Mouse (Mus musculus) lung, embryonic 14.5 days (tissue): ENCODE measurements at regions not wholly inside any gene's neighbourhood (a gene's known extent, or its start where the extent isn't known, plus 50 kb on each side); places are given as distances from the start of the nearest gene placed in this dataset.
A peak's percentile ranks its signal among the peaks of the same experiment; 100 is the strongest.

Experiments
- ATAC-seq: fragments of 200-750 bp; cut with Nextera tagmentation; 2 replicates; pipeline ENCODE4 v1.8.0; 2017; ENCODE audit warnings: mild to moderate bottlenecking, moderate TSS enrichment, moderate library complexity; ENCODE audit not compliant: insufficient read depth
- DNase-seq: peaks from one replicate; pipeline ENCODE4 v3.0.0-alpha.2; 2015
- H3K27ac ChIP-seq: fragments of 300-500 bp; sonication (generic); 2 replicates; pipeline ENCODE4 v1.5.1; 2014; ENCODE audit warnings: low read depth, mild to moderate bottlenecking, moderate library complexity
- H3K27me3 ChIP-seq: fragments of 300-500 bp; sonication (generic); 2 replicates; pipeline ENCODE4 v1.6.1; 2014; ENCODE audit warnings: low read length, control low read depth; ENCODE audit not compliant: insufficient read depth
- H3K36me3 ChIP-seq: fragments of 300-500 bp; sonication (generic); 2 replicates; pipeline ENCODE4 v1.6.1; 2014; ENCODE audit warnings: control low read depth; ENCODE audit not compliant: insufficient read depth
- H3K4me1 ChIP-seq: fragments of 300-500 bp; sonication (generic); 2 replicates; pipeline ENCODE4 v1.6.1; 2014; ENCODE audit warnings: antibody characterized with exemption, control low read depth; ENCODE audit not compliant: insufficient read depth
- H3K4me2 ChIP-seq: fragments of 300-500 bp; sonication (generic); 2 replicates; pipeline ENCODE4 v1.6.1; 2014; ENCODE audit warnings: mild to moderate bottlenecking
- H3K4me3 ChIP-seq: fragments of 300-500 bp; sonication (generic); 2 replicates; pipeline ENCODE4 v1.5.1; 2014; ENCODE audit warnings: low read depth, low read length
- H3K9ac ChIP-seq: fragments of 300-500 bp; sonication (generic); 2 replicates; pipeline ENCODE4 v1.6.1; 2014
- H3K9me3 ChIP-seq: fragments of 300-500 bp; sonication (generic); 2 replicates; pipeline ENCODE4 v1.6.1; 2016; ENCODE audit warnings: low read depth, low read length, control low read depth
- CTCF ChIP-seq: IDR thresholded peaks from 2 replicates; pipeline ENCODE4 v1.5.1; 2016; ENCODE audit warnings: antibody characterized with exemption, low read depth
- WGBS: fragments of 180-500 bp; shearing (Covaris S2); extraction: QIAGEN DNeasy Blood & Tissue Kit; methylation state at CpG from one replicate; pipeline ENCODE4 v1.1.7; 2014; 5-methylcytosine and 5-hydroxymethylcytosine counted together

DNA sequence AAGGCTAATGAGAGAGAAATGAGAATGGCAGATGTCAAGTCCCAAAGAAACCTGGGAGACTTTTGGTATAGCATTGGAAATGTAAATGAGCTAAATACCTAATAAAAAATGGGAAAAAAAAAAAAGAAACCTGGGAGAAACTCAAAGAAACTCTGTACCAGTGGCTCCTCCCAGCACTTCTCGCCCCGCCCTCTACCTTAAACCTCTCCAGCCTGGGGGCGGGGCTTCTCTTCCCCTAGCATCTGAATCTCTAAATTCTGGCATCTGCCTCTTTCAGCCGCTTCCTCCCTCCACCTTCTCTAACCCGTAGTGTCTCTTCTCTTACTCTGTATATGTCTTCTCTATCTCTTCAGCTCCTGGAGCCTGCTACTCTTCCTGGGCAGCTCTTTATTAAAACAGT, 53.2 kb downstream of the Gpr6 start:
- H3K27ac ChIP-seq, result no peak overlapping the region

GRCm38 (mm10) chr10:41016547-41016946, 55.5 kb downstream of the Gpr6 start:
- no peak for TF ChIP-seq CTCF
- Histone ChIP-seq H3K4me2 (no peak overlapping the region), H3K9ac (no peak overlapping the region), H3K27me3 (no peaks in the 10 kb centered on the region), H3K36me3 (no peaks in the 10 kb centered on the region), H3K4me3 (no peak overlapping the region), H3K27ac (no peak overlapping the region), H3K9me3 (no peaks in the 10 kb centered on the region), H3K4me1 (no peaks in the 10 kb centered on the region)
- ATAC-seq (no peak), DNase-seq (no peak)
- 41% methylated on average over 7 of the region's 7 CpGs for WGBS

More for the DNA sequence above, 53.2 kb downstream of the Gpr6 start:
- Histone ChIP-seq H3K9me3 (no peaks in the 10 kb centered on the region), H3K27me3 (no peaks in the 10 kb centered on the region), H3K4me3 (no peak overlapping the region), H3K36me3 (no peaks in the 10 kb centered on the region), H3K4me1 (no peaks in the 10 kb centered on the region), H3K4me2 (no peak overlapping the region), H3K9ac (no peak overlapping the region)
- no peak for ATAC-seq
- no peak for DNase-seq
- WGBS, result 53% methylated on average over 5 of the region's 5 CpGs
- TF ChIP-seq CTCF, result no peak

DNA sequence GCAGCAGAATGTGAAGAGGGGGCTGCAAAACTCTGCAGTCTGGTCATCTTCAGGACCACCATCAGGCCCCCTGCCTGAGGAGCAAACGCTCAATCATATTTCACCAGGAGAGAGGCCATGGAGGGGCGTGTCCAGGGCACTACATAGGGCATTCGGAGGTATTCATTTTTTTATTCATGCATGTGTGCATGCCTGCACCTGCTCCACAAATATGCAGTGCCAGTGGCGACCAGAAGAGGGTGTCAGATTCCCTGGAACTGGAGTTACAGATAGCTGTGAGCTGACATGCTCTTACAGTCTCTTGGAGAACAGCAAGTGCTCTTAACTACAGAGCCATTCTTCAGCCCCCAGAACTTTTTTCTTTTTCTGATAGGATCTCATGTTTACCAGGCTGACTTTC, 56.4 kb downstream of the Gpr6 start:
- Histone ChIP-seq H3K27me3 (no peaks in the 10 kb centered on the region), H3K4me3 (no peak overlapping the region), H3K36me3 (no peaks in the 10 kb centered on the region), H3K9me3 (no peaks in the 10 kb centered on the region), H3K9ac (no peak overlapping the region), H3K4me1 (no peaks in the 10 kb centered on the region), H3K4me2 (no peak overlapping the region), H3K27ac (no peak overlapping the region)
- 24% methylated on average over 4 of the region's 4 CpGs for WGBS
- DNase-seq (peak; percentile 79), ATAC-seq (peak; percentile 28; the same call in 1 of the 2 replicates)
- TF ChIP-seq CTCF, result peak; percentile 76

- no peak for TF ChIP-seq CTCF
- Histone ChIP-seq H3K9ac (no peak overlapping the region), H3K4me1 (no peaks in the 10 kb centered on the region), H3K4me3 (no peak overlapping the region), H3K36me3 (no peaks in the 10 kb centered on the region), H3K9me3 (no peaks in the 10 kb centered on the region), H3K27me3 (no peaks in the 10 kb centered on the region), H3K27ac (no peak overlapping the region), H3K4me2 (no peak overlapping the region)
- 69% methylated on average over 2 of the region's 2 CpGs for WGBS
- no peak for DNase-seq
- no peak for ATAC-seq
Measured at GRCm38 (mm10) chr10:41010585-41010984, 61.5 kb downstream of the Gpr6 start.

DNA sequence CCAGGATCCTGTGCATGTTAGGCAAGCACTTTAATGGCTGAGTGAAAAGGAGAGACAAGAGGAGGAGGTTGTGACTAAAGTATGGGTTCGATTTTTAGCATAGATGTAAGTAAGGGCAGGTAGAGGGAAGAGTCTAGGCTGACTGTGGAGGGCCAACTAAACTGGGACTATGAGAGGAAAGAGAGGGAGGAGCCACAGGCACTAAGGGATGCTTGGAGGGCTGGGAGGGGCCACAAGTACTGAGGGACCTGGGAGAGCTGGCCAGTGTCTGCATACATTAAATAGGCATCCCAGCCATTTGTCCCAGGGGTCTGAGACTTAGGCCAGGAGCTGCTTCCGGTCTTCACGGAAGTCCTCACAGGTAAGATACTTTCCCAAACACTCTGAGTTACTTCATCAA, 64.2 kb downstream of the Gpr6 start:
- ATAC-seq (no peak), DNase-seq (no peak)
- no peak overlapping the region for H3K27ac ChIP-seq
- 76% methylated on average over 3 of the region's 3 CpGs for WGBS
- no peaks in the 10 kb centered on the region for H3K27me3 ChIP-seq
- H3K4me2 ChIP-seq, result no peak overlapping the region
- H3K9me3 ChIP-seq, result no peaks in the 10 kb centered on the region
- no peak for TF ChIP-seq CTCF
- H3K9ac ChIP-seq, result no peak overlapping the region
- H3K4me1 ChIP-seq, result no peaks in the 10 kb centered on the region
- H3K36me3 ChIP-seq, result no peaks in the 10 kb centered on the region
- no peak overlapping the region for H3K4me3 ChIP-seq

DNA sequence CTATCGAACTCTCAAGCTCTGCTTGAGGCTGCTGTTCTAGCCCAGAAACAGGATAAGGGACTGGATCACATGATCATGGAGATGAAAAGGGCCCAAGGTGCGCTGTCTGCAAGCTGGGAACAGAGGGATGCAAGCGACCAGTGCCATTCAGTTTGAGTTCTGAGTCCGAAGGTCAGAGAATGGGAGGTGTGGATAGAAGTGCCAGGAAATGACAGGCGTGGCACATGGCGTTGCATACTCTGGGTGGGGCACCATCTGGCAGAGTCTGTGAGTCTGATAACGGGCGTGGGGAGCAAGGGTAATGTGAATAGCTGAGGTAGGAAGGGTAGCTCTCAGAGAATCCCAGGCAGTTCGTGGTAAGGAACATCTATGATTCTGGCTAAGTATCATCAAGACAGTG, 65.5 kb downstream of the Gpr6 start:
- Histone ChIP-seq H3K4me1 (no peaks in the 10 kb centered on the region), H3K27me3 (no peaks in the 10 kb centered on the region), H3K4me2 (no peak overlapping the region), H3K9ac (no peak overlapping the region), H3K36me3 (no peaks in the 10 kb centered on the region), H3K27ac (no peak overlapping the region), H3K9me3 (no peaks in the 10 kb centered on the region), H3K4me3 (no peak overlapping the region)
- DNase-seq, result no peak
- ATAC-seq, result no peak
- TF ChIP-seq CTCF, result no peak
- WGBS, result 70% methylated on average over 9 of the region's 9 CpGs

GRCm38 (mm10) chr10:41005776-41006175, 66.3 kb downstream of the Gpr6 start:
- no peak overlapping the region for H3K4me2 ChIP-seq
- no peak overlapping the region for H3K4me3 ChIP-seq
- 84% methylated on average over 9 of the region's 9 CpGs for WGBS
- H3K9me3 ChIP-seq, result no peaks in the 10 kb centered on the region
- no peak overlapping the region for H3K9ac ChIP-seq
- no peak overlapping the region for H3K27ac ChIP-seq
- TF ChIP-seq CTCF, result no peak
- ATAC-seq (no peak), DNase-seq (no peak)
- H3K27me3 ChIP-seq, result no peaks in the 10 kb centered on the region
- no peaks in the 10 kb centered on the region for H3K4me1 ChIP-seq
- H3K36me3 ChIP-seq, result no peaks in the 10 kb centered on the region

DNA sequence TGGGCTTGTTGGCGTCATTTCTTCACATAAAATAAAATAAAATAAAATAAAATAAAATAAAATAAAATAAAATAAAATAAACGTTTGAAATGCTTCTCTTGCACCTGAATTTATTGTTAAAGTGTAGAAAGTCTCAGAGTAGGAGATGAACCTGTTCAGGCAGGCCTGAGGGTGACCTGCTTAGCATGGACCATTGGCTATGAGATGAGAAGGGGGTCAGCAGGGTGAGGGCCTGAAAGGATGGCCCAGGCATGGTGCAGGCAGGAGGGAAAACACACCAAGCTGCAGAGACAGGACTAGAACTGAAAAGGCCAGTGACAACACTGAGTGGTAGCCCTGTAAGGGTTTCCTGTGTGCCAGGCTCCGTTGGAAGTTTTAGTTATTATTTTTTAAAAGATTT, 67.3 kb downstream of the Gpr6 start:
- no peak for DNase-seq
- WGBS, result 61% methylated on average over 3 of the region's 3 CpGs
- H3K27me3 ChIP-seq, result no peaks in the 10 kb centered on the region
- TF ChIP-seq CTCF, result no peak
- no peak overlapping the region for H3K27ac ChIP-seq
- H3K4me1 ChIP-seq, result no peaks in the 10 kb centered on the region
- H3K4me3 ChIP-seq, result no peak overlapping the region
- H3K9ac ChIP-seq, result no peak overlapping the region
- H3K4me2 ChIP-seq, result no peak overlapping the region
- no peaks in the 10 kb centered on the region for H3K9me3 ChIP-seq
- peak; percentile 48; the same call in 1 of the 2 replicates for ATAC-seq
- H3K36me3 ChIP-seq, result no peaks in the 10 kb centered on the region
